Mouse (Mus musculus) layer of hippocampus, adult 9-10 months (tissue): ENCODE measurements around the gene Ccdc50.

Source experiments
- DNase-seq: peaks from one replicate; pipeline ENCODE4 v3.0.0; 2022; ENCODE audit warnings: low spot score

The Ccdc50 gene

GRCm38 (mm10) chr16:27388761-27389451, at the start of gene Ccdc50:
Ccdc50 (plus strand) TSS chr16:27388869.
- no peak for DNase-seq

GRCm38 (mm10) chr16:27347521-27347920, 41.1 kb upstream of the Ccdc50 start:
- DNase-seq, result no peak

GRCm38 (mm10) chr16:27348359-27348758, 40.3 kb upstream of the Ccdc50 start:
- no peak for DNase-seq

- no peak for DNase-seq
These were observed 39.4 kb upstream of the Ccdc50 start for GRCm38 (mm10) chr16:27349235-27349634.

GRCm38 (mm10) chr16:27349878-27350532, 38.7 kb upstream of the Ccdc50 start:
- no peak for DNase-seq

GRCm38 (mm10) chr16:27354464-27354863, 34.2 kb upstream of the Ccdc50 start:
- no peak for DNase-seq

GRCm38 (mm10) chr16:27360059-27360458, 28.6 kb upstream of the Ccdc50 start:
- no peak for DNase-seq

- DNase-seq, result no peak
These were observed 18.5 kb upstream of the Ccdc50 start, which contains the start of gene Uts2b for GRCm38 (mm10) chr16:27370191-27370590. Uts2b (minus strand) TSS chr16:27370239.

GRCm38 (mm10) chr16:27370700-27371099, 18.0 kb upstream of the Ccdc50 start:
- DNase-seq, result no peak

- no peak for DNase-seq
These were observed 14.5 kb upstream of the Ccdc50 start for GRCm38 (mm10) chr16:27374139-27374538.

GRCm38 (mm10) chr16:27375318-27375717, 13.4 kb upstream of the Ccdc50 start:
- no peak for DNase-seq

- no peak for DNase-seq
These were observed 12.1 kb upstream of the Ccdc50 start for GRCm38 (mm10) chr16:27376556-27376955.

GRCm38 (mm10) chr16:27382217-27382616, 6.5 kb upstream of the Ccdc50 start:
- no peak for DNase-seq

GRCm38 (mm10) chr16:27384893-27385603, 3.6 kb upstream of the Ccdc50 start:
- DNase-seq, result no peak

- DNase-seq, result no peak
These were observed 3.0 kb upstream of the Ccdc50 start for GRCm38 (mm10) chr16:27385649-27386048.

- no peak for DNase-seq
These were observed 1.7 kb upstream of the Ccdc50 start for GRCm38 (mm10) chr16:27386850-27387407.

GRCm38 (mm10) chr16:27387634-27388611, 746 bp upstream of the Ccdc50 start:
- no peak for DNase-seq

- DNase-seq, result no peak
These were observed 1.0 kb downstream of the Ccdc50 start for GRCm38 (mm10) chr16:27389534-27390282.

GRCm38 (mm10) chr16:27390306-27390705, 1.6 kb downstream of the Ccdc50 start:
- DNase-seq, result no peak

GRCm38 (mm10) chr16:27391845-27392244, 3.2 kb downstream of the Ccdc50 start:
- DNase-seq, result no peak
